Mouse (Mus musculus) left cerebral cortex, postnatal 36 days (tissue): ENCODE results near the gene Fam160b1. TPM values are rescaled to one million over a fixed set of nuclear protein-coding genes. Genes with fewer than 3 reads are reported as not detected.

Experiments
- DNase-seq, 2 experiments: peaks; one replicate each; pipeline ENCODE4 v3.0.0; 2021 to 2022; ENCODE audit warnings: low spot score in 2 of 2, mixed read lengths in 1 of 2
- intact Hi-C: fragments of 180-260 bp; cut with DNase I; formaldehyde crosslinking; loops from one replicate; pipeline ENCODE4 v1.15.1; 2025
- total RNA-seq, 2 experiments: library from RNA; stranded (reverse); gene quantifications; 2 replicates each; pipeline ENCODE4 v1.2.3; 2021

The Fam160b1 gene
- total RNA-seq, 2 experiments from 2014 or later = 23.4 to 24.3 TPM

DNA sequence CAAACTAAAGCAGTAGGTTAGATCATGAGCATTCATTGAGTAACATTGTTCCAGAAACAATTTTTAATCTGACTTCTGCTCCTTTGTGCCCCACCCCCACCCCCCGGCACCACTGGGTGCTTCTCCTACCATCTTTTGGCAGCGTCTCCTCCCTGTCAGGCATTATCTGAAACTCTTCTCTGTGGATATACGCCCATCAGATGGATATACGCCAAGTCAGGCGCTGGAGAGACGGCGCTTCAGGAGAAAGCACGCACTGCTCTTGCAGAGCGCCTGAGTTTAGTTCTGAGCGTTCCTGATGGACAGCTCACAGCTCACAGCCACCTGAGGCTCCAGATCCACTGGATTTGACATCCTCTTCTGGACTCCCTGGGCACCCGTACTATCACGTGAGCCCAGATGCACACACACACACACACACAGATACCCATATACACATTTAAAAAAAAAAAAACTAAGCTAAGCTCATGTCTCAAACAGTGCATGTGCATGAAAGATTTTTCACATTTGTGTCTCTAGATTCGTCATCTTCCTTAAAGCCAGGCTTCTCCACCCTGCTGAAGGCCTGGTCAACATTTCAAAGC, 21.1 kb upstream of the Fam160b1 start:
- intact Hi-C loops = no loop called here
- DNase-seq = no peak

DNA sequence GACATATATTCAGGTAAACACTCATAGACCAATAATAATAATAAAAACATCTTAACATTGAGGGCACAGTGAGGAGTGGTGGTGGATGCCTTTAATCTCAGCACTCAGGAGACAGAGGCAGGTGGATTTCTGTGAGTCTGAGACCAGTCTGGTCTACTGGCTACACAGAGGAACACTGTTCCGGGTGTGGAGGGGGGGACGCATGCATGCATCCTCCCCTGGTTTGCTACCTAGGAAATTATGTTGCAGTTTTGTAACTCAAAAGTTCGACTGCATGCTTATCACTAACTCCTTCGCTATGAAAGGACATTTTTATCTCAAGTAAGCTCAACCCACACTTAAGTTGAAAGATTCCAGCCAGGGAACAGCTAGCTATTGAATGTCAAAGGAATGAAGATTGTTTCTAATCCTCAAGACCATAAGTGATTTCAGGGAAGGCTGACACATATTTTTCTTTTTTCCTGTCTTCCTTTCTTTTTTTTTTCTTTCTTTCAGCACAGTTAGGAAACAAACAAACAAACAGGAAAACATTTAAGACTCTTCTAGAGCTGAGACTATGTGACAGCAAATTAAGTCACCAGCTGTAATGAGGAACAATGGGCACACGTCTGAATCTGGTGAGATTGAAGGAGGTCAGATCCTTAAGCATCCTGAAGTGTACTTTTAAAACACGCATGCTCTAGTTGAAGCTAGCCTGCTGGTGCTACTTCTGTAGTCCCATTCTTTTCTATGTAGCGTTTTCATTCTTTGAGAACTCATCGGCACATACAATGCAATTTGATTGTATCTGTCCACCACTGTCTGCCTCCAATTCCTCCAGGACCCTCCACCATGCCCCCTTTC, 19.4 kb upstream of the Fam160b1 start:
- intact Hi-C loops = no loop called here
- DNase-seq = no peak

DNA sequence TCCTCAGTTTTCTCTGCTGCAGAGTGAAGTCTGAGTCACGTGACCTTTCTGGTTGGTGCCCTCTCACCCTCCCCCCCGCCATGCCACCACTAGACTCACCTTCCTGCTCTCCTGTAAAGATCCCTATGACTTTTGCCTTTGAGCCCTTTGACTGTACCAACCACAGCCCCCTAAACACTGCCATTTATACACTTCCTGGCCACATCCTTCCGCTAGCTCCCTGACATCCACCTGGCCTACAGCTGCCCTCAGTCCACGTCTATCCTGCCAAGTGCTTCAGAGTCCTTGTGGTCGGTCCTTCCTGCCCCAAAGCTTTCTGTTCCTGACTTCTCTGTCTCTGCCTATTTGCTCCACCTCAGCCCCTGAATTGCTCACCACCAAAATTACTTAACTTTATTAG, 16.6 kb upstream of the Fam160b1 start:
- intact Hi-C loops = no loop called here

DNA sequence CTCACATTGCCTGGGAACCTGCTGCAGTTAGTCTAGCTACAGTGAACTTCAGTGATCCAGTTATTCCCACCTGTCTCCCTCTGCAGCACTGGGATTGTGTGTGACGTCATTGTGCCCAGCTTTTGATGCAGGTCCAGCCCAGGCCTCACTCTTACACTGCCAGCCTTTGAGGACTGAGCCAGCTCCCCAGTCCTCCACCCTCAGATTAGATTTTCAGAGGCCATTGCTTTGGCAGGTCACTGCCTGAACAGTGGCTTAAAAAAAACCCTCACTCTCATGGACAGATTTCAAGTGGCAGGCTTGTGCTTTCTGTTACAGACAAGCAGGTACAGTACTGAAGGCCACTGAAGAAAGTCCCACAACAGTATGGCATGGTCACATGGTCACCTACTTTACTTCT, 15.8 kb upstream of the Fam160b1 start:
- intact Hi-C loops = no loop called here
- DNase-seq = no peak

More for the DNA sequence above, 16.6 kb upstream of the Fam160b1 start:
- no peak for DNase-seq

DNA sequence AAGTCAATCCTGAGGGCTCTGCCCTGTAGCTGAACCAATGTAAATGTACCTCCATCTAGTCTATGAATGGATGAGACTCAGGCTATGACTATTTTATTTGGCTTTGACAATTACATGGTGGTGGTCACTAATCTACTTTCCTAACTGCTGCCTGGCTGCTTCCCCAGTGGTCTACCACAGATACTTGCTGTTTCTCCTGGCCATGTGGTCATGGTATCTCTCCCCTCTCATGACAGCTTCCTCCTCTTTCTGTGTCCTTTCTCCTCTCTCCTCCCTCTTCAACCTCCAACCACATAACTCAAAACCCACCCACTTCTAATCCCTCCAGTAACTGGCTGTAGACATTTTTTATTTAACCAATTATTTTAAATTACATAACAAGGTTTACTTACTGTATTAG, 11.4 kb upstream of the Fam160b1 start:
- intact Hi-C loops = no loop called here

DNA sequence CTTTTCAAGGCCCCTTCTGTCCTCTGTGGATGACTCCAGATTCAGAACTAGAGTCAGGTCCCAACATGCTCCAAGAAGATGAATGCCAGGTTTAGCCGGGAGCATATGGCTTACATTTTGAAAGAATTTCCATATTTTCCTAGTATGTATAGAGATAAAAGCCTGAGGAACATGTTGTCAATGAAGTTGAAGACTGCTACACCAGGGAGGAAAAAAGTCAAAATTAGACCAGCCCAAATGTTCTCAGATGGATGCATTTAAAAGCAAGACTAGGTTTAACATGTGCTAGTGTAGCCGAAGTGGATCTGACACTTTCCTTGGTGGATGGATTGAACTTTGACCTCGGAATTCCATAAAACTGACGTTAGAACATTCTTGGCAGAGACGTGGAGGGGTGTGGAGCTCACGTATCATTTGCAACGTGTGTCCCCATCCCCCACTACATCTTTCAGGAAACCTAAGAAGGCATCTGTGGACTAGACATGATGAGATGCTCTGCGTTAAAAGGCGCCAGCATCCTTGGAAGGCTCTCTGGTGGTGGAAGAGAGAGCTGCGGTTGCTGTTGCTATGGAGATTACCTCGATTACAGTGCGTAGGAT, 8.0 kb upstream of the Fam160b1 start:
- intact Hi-C loops = no loop called here
- DNase-seq = peak in 1 of 2 experiments; percentile 46

More for the DNA sequence above, 11.4 kb upstream of the Fam160b1 start:
- no peak for DNase-seq

DNA sequence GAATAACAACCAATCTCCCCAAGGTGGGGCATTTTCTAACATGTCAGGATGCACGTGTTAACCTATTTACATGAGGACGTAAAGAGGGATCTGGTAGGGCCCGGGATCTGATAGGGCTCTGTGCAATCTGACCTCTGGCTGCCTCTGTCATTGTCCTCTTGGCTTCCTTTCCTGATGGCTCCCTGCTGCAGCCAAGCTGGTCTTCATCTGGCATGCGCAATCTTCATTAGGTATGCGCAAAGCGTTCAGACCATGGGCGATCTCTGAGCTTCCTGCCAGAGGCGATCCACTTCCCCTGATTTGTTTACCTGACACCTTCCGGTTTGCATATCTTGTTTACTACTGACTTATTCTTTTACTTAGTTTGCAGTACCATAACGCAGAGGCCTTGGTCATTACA, 7.3 kb upstream of the Fam160b1 start:
- intact Hi-C loops = no loop called here
- no peak for DNase-seq

DNA sequence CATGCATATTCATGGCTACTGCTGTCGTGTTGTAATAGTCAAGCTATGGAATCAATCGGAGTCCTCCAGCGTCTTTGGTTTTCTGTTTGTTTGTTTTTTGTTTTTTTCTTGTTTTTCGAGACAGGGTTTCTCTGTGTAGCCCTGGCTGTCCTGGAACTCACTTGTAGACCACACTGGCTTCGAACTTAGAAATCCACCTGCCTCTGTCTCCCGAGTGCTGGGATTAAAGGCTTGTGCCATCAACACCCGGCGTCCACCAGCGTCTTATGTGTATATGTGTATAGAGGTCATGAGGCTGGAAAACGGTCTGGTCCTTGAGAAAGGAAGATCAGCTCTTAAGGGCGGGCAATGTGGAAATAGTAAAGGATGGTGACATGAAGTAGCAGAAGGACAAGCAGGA, 6.4 kb upstream of the Fam160b1 start:
- intact Hi-C loops = no loop called here
- no peak for DNase-seq

DNA sequence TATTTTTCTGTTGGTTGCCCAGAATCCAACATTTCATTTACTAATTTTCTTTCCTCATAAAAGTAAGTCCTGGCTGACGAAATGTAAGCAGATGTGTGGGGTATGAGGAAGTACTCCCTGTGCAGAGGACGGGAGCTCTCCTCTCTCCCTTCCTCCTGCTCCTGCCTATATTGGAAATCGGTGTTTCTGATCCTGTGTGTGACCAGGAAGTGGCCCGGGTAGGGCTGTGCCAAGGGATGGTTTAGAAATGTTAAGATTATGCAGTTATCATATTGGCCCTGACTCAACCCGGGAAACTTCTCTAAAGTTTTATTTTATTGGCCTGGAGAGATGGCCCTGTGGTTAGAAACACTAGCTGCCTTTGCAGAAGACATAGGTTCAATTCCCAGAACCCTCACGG, 5.8 kb upstream of the Fam160b1 start:
- no peak for DNase-seq
- intact Hi-C loops = no loop called here

DNA sequence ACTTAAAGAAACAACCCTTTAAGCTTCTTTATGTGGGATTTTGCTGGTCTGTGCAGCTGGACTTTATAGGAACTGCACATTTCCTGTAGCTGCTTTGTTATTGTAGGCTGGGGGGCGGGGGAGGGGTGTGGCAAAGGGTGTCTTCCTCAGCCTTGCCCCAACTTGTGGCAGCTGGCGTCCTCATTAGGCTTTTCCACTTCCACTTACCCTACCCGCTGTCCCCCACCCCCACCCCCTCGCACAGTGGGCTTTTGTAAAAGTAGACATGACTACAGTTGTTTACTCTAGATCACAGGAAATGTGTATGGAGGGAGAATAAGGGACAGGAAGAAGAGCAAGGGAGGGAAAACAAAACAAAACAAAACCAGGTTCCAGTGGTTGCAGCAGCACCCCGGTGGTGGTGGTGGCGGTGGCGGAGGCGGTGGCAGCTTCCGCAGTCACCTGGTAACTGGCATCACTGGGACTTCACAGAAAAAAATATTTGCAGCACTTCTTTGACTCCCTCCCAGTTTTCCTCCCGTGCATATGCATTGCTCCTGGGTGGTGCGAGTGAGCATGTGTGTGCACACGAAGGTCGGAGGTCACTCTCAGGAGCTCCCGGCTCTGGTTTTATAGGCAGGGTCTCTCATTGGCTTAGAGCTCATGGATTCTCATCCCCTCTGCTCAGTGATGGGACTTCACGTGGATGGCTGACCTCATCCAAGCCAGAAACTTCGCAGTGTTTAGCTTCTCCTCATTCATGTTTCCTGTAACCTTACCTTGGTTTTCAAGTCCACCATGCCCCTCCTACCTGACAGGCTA, 4.8 kb upstream of the Fam160b1 start:
- no peak for DNase-seq
- intact Hi-C loops = no loop called here

DNA sequence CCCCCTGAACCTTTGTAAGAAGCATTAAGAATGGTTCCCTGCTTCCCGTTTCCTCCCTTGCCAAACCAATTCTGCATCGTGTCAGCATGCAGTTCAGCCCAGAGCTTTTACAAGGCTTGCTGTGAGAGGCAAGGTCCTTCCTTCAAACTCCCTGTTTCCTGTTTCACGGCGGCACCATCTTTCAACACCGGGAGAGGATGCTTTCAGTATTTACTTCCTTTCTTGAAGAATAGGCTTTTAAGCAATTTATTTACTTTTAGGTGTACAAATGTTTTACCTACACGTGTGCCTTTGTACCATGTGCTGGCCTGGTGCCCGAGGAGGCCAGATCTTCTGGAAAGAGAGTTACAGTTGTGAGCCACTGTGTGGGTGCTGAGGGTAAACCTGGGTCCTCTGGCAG, 4.2 kb upstream of the Fam160b1 start:
- no peak for DNase-seq
- intact Hi-C loops = no loop called here

DNA sequence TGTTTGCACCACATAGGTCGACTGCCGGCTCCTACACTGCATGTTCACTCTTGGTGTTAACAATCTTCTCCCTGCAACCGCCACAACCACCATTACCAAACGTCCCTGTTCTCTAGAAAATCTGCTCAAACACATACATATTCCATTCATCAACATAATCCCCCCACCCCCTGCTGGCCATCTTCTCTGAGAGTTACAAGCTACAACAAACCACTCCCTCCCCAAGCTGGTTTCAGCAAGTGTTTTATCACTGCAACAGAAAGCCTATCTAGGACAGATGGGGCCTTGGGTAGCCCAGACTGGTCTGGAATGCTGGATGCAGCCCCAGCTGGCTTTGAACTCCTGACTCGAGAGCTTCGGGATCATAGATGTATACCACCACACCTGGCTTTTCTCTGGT, 3.2 kb upstream of the Fam160b1 start:
- intact Hi-C loops = no loop called here
- no peak for DNase-seq

DNA sequence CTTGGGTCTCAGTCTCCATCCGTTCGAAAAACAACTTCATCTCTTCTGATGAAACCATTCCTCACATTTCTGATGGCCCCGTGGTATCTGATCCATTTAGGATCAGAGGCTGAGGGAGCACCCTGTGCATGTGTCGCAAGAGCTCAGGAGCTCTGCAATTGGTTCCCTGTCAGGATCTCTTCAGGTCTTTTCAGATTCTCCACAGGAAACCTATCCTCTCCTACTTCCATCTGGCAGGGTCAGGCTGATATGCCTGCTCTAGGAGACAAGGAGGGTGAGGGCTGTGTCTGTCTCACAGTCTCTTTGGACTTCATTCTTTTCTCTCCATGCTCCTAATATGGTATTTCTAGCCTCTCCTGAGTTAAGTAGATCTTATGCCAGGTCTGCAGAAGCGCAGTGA, 2.7 kb upstream of the Fam160b1 start:
- no peak for DNase-seq
- intact Hi-C loops = no loop called here

DNA sequence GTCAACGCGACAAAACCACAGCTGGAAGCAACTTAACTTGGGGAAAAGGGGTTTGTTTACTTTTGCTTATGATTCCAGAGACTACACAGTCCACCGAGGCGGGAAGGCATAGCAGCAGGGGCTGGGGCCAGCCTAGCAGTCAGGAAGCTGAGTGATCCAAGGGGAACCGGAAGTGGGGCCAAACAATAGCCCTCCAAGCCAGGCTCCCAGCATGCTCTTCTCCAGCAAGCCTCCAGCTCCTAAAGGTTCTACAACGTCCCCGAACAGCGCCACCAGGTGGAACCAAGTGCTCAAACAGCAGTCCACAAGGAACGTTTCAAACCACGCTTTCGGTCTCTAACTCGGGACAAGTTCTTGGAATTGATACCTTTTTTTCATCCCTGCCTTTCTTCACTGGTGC, 2.2 kb upstream of the Fam160b1 start:
- intact Hi-C loops = no loop called here
- DNase-seq = peak; percentile 49 to 59

DNA sequence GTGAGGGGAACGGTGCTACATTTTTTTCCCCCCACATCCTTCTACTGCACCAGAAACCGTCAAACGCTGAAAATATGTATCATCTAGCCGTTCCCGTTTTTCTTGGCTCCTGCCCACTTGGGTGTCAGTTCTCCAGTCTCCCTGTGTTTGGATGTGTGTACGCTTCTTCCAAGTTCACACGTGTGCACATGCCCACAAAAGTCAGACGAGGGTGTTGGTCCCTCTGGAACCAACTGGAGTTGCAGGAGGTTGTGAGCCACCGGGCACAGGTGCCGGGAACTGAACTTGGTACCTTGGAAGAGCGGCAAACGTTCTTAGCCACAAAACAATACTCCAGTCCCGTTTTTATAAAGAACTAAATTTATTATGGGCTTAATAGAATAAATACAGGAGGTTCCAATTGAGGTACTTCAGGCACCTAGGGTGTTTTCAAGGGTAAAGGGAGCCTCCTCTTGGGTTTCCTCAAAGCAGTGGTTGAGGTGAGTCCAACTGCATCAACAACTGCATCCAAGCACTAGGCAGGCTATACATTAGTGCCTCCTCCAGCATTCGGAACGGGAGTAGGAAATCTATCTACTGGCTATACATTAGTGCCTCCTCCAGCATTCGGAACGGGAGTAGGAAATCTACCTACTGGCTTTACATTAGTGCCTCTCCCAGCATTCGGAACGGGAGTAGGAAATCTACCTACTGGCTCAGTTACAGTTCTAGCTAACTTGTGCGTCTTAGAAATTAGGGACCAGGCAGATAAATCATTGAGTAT, 1.5 kb upstream of the Fam160b1 start:
- intact Hi-C loops = no loop called here
- DNase-seq = no peak

DNA sequence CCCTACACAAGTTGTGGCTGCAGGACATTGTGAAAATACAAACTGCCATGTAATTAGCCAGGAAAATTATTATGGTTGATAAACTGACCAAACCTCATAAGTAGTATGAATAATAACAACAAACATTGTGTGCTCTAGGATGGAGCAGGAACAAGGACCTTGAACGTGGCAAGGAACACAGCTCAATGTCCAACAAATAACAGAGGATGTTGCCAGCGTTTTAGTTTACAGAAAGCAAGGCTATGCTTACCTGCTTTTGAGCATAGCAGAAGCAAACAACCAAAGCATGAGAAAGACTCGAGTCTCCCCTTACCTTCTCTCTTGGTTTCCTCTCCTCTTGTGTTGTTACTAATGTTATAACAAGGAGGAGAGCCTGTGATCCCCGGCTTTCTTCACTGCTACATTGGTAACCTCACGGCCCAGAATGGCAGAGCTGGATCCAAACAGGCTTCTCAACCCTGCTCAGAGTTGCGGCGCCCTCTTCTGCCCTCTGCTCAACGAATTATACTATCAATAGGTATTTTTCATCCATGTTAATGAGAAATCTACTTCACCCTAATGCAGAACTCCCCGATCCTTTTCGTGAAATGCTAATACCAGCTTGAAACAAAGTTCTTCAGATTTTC, 666 bp upstream of the Fam160b1 start:
- no peak for DNase-seq
- intact Hi-C loops = no loop called here

DNA sequence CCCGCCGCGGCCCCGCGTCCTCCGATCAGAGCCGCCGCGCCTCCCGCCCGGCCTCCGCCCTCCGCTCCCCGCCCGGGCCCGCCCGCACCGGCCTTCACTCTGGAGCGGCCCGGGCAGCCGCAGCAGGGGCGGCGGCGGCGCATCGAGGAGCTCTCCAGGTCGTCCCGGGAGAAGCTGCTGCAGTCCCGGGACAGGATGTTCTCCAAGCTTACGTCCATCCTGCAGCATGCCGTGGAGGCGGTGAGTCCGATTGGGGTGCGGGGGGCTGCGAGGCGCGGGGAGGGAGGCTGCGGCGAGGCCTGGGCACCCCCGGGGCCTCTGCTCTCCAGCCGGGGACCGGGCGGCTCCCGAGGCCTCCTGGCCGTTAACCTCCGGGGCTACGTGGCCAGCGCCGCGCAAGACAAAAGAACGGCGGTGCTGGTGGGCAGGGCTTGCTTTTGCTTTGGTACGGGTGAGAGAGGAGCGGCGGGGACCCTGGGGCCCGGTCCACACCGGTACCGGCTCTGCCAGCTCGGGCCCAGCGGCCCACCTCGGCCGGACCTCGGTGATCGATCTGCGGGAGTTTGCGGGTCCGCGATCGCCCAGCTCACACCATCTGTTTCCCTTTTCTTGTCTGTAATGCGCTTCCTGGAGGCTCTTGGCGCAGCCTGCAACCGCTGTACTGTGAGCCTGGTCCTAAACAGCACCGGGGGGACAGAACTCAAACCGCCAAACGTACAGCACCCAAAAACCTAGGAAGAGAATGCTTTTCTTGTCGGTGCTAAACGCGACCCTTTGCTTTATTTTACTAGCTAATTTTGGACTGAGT, 855 bp downstream of the Fam160b1 start:
- DNase-seq = peak; percentile 57 to 70
- intact Hi-C loops = no loop called here

DNA sequence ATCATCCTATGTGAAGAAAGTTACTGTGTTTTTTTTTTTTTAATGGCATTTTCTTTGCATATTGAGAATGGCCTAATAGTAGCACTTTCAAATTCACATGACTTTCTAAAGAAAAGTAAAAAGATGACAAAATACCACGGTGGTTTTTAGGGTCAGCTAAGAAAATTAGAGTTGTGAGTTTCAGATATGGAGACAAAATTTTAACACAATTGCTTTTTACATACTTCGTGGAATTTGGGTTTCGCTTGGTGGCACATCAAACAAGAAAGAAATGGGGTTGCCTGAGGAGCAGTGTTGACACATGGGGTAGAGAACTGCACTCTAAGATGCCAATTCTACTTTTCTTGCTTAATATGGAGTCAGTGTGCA, 1.4 kb downstream of the Fam160b1 start:
- DNase-seq = no peak
- intact Hi-C loops = no loop called here
